Mouse (Mus musculus) mouse embryonic stem cell (cell line): Measurements from ENCODE around the gene Map3k20.

ENCODE experiments used
- in situ Hi-C, 2 experiments: fragments of 300-500 bp; cut with MboI; formaldehyde crosslinking; loops; 1 replicate in 1 of 2; 3 replicates in 1 of 2; pipeline ENCODE4 v1.14.3; 2019 to 2020; ENCODE audit warnings: low sequenced_read_pairs in 2 of 2, low pct_unique_long_range_greater_than_20kb in 1 of 2, mixed read lengths in 1 of 2; ENCODE audit not compliant: unreplicated experiment in 1 of 2

Gene Map3k20

DNA sequence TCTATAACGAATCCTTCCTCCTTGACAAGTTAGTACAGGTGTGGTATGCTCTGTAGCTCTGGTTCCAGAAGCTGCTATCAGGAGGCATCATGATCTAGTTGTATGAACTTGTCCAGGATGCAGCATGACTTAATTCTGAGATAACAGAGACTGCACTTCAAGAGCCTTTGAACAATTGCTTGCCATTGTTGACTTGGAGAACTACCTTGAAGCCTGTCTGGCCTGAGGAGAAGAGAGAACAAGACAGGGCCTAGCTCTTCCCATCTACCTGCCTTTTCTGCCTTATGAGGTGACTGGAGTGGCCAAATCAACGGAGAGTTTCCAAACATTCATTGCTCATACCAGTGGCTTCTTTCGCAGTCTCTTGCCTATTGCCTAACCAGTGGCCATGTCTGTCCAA is 160.7 kb downstream of the Map3k20 start:
- in situ Hi-C loops, result no loop called here

- in situ Hi-C loops, result no loop called here
Observed at GRCm38 (mm10) chr2:72446615-72447014, 161.2 kb downstream of the Map3k20 start.

DNA sequence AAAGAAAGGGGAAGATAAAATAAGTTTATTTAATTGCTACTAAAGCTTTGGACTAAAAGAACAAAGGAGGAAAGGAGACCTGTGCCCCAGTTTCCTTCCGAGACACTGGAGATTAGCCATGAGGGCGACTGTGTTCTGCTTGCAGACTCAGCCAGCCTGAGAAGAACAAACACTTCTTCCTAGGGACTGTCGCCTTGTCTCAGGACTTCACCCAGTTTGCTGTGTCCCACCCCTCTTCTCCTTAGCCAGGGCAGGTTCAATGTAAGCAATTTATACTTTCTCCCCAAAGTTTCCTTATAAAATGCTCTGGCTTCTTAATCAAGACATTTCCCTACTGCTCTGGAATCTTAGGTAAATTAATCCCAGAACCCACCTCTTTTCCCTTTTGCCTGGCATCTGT is 168.1 kb downstream of the Map3k20 start:
- in situ Hi-C loops, result no loop called here

- in situ Hi-C loops, result no loop called here
Observed at GRCm38 (mm10) chr2:72456189-72456588, 170.8 kb downstream of the Map3k20 start.

GRCm38 (mm10) chr2:72464376-72465014 is 179.1 kb downstream of the Map3k20 start:
- in situ Hi-C loops, result no loop called here

GRCm38 (mm10) chr2:72467604-72468003 is 182.2 kb downstream of the Map3k20 start:
- in situ Hi-C loops, result no loop called here

DNA sequence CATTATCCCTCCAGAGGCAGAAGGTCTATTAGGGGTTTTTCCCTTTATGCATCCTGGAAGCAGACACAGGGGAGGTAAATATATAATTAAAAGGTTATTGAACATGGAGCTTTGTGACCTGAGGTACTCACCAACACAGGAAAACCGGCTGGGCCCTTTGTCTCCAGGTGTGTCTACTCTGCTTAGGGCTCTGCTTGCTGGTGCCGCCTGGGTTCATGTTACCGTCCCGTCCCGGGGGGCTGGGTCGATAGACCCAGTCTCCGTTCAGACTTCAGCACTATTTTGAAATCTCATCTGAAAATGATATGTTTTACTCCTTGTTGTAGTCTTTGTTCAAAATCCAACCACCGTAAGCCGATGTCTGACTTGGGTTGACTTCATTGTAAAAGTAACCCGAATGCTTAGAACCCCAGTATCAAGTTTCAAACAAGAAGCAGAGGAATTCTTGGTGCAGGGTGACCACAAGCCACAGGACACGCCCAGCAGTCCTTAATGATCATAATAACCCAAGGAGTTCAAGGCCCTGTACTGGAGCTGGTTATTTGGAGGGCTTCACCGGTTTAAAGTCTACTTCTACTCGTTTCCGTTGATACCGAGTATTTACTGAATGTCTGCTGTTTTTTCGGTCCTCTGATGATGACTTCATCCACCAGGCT is 186.1 kb downstream of the Map3k20 start:
- in situ Hi-C loops, result no loop called here

- in situ Hi-C loops, result no loop called here
Observed at GRCm38 (mm10) chr2:72474531-72475287, 189.3 kb downstream of the Map3k20 start.

- in situ Hi-C loops, result no loop called here
Observed at GRCm38 (mm10) chr2:72475423-72475796, 190.0 kb downstream of the Map3k20 start.

GRCm38 (mm10) chr2:72475797-72476485 is 190.5 kb downstream of the Map3k20 start, which contains the start of gene Cdca7:
Gene Cdca7, plus strand, starts transcription at chr2:72476159.
- in situ Hi-C loops, result no loop called here

DNA sequence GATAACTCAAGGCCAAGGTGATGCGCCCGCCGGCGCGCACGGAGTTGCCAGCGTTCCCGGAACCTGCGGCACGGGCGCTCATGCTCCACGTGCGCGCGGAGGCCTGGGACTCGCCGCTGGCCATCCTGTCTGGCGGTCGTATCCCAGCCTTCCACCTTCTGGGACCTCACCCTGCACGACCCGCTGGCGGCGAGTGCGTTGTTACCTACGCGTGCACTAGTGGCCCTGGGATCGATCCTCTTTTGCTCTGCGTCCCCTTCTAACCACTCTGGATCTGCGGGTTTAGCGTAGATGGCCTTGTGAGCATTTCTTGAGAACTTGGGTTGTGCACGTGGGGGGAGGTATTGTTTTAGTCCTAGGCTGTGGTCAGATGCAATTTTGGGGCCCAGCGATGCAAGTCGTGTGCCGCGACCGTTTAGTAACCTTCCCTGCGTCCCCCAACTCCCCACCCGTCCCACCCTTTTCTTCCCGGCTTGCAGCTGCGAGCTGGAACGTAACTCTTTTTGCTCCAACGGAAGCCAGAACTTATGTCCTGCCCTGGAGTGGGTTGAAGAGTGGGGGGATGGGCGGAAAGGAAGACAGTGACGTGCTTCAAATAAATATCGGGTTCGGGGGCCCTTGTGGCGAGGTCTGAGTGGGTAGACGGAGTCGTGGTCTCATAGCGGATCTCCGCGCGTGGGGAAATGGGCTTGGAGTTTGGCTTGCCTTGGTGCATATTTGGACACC is 191.2 kb downstream of the Map3k20 start:
- in situ Hi-C loops, result no loop called here

- in situ Hi-C loops, result no loop called here
Observed at GRCm38 (mm10) chr2:72477221-72477620, 191.8 kb downstream of the Map3k20 start.

- in situ Hi-C loops, result no loop called here
Observed at GRCm38 (mm10) chr2:72478176-72478575, 192.7 kb downstream of the Map3k20 start.

DNA sequence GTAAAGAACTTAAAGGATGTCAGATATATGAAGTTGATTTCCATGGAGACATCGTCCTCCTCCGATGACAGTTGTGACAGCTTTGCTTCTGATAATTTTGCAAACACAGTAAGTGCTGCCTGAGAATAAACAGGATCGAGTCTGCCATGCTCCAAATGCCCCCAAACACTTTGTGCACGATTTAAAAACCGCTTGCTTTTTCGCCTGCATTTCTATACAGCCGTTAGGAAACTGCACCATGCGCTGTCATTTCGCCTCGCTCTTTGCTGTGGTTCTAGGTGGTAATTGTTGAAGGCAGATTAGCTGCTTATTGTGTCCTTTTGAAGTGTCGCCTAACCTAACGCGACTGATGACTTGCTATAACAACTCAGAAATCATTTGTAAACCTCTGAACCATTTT is 193.5 kb downstream of the Map3k20 start:
- in situ Hi-C loops, result no loop called here

- in situ Hi-C loops, result no loop called here
Observed at GRCm38 (mm10) chr2:72479818-72480217, 194.4 kb downstream of the Map3k20 start.

DNA sequence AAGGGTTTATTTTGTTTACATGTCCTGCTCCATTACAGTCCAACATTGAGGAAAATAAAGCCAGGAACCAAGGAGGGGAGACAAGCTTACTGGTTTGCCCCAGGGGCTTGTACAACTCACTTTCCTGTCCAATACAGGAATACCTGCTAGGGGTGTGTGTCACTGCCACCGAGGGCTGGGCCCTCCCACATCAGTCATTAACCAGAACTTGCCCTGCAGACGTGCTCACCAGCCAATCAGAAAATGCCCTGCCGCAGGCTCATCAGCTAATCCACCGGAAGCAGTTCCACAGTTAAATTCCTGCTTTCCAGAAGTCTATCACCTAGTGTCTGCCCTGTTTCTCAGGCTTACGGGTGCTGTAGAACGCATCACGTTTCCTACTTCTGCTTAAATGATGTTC is 206.2 kb downstream of the Map3k20 start:
- in situ Hi-C loops, result no loop called here
